Comparison of ENCODE assay signal across 11 mouse cellular contexts in genomic region chr11:69010400-69011323, GRCm38 (mm10). TPM values are rescaled to one million over a fixed set of nuclear protein-coding genes. Genes with fewer than 3 reads are reported as not detected.
A peak's percentile ranks its signal among the peaks of the same experiment; 100 is the strongest.
DNase-seq lines count a peak whose midpoint lies in the region; ATAC-seq and TF ChIP-seq lines count a peak whose summit lies in the region.
"Had no signal": no experiment of that assay in that cellular context is flagged by ENCODE, and none has a peak within 500 bp of the region (broad histone marks: within the 10 kb centered on the region; RNA-seq: fewer than 3 reads in every experiment).

No protein-coding gene starts in this region.

- DNase-seq in heart, adult 18-20 months = no peak
- no peak for DNase-seq in midbrain, embryonic 14.5 days
- DNase-seq in midbrain, postnatal 0 days (ENCODE audit: low spot score) = no peak
- DNase-seq in layer of hippocampus, adult 8-10 months (ENCODE audit: low spot score in 2 of 2) = no peak
- DNase-seq: adrenal gland, postnatal 14 days; cerebellum, adult 9-11 months; kidney, adult 11 months; right cerebral cortex, postnatal 4 days had no signal

- no peak overlapping the region for H3K4me3 ChIP-seq in heart, embryonic 15.5 days
- H3K4me3 ChIP-seq in midbrain, embryonic 14.5 days (replicated peaks; ENCODE audit: low read depth, low read length) = no peak overlapping the region
- no peak overlapping the region for H3K4me3 ChIP-seq in midbrain, postnatal 0 days (ENCODE audit: low read depth, low read length)
- no peak overlapping the region for H3K4me3 ChIP-seq in hindbrain, embryonic 16.5 days (ENCODE audit: low read length)
- no peak overlapping the region for H3K4me3 ChIP-seq in stomach, embryonic 16.5 days (replicated peaks; ENCODE audit: low read length)

- H3K27ac ChIP-seq in heart, embryonic 15.5 days = peak overlapping the region; percentile 91
- no peak overlapping the region for H3K27ac ChIP-seq in midbrain, embryonic 14.5 days (replicated peaks; ENCODE audit: low read depth, low read length)
- H3K27ac ChIP-seq in midbrain, postnatal 0 days (ENCODE audit: low read depth, low read length) = no peak overlapping the region
- no peak overlapping the region for H3K27ac ChIP-seq in hindbrain, embryonic 16.5 days (ENCODE audit: low read depth, low read length)
- no peak overlapping the region for H3K27ac ChIP-seq in stomach, embryonic 16.5 days (ENCODE audit: low read length)

- no peak for ATAC-seq in heart, embryonic 15.5 days (replicated peaks; ENCODE audit: insufficient number of reproducible peaks, insufficient read depth, low FRiP score, low read depth)
- ATAC-seq in midbrain, embryonic 14.5 days (ENCODE audit: low FRiP score, low TSS enrichment) = no peak
- ATAC-seq in midbrain, postnatal 0 days (ENCODE audit: low FRiP score) = no peak
- no peak for ATAC-seq in hindbrain, embryonic 16.5 days
- ATAC-seq in stomach, embryonic 16.5 days (ENCODE audit: insufficient read depth, low FRiP score) = no peak

- H3K9me3 ChIP-seq in heart, embryonic 15.5 days (replicated peaks) = no peaks in the 10 kb centered on the region
- no peaks in the 10 kb centered on the region for H3K9me3 ChIP-seq in midbrain, embryonic 14.5 days (ENCODE audit: control insufficient read depth, low read length)
- no peaks in the 10 kb centered on the region for H3K9me3 ChIP-seq in midbrain, postnatal 0 days (ENCODE audit: low read length)
- no peaks in the 10 kb centered on the region for H3K9me3 ChIP-seq in hindbrain, embryonic 16.5 days (ENCODE audit: control insufficient read depth, low read length)
- no peaks in the 10 kb centered on the region for H3K9me3 ChIP-seq in stomach, embryonic 16.5 days (replicated peaks; ENCODE audit: control insufficient read depth, low read length)

- WGBS in heart, embryonic 15.5 days = 81% methylated on average over 15 of the region's 15 CpGs
- WGBS in midbrain, embryonic 14.5 days = 91% methylated on average over 15 of the region's 15 CpGs
- WGBS in midbrain, postnatal 0 days = 90% methylated on average over 15 of the region's 15 CpGs
- 93% methylated on average over 15 of the region's 15 CpGs for WGBS in hindbrain, embryonic 16.5 days
- 87% methylated on average over 15 of the region's 15 CpGs for WGBS in stomach, embryonic 16.5 days

- peaks cover 26% of the 10 kb centered on the region for H3K4me1 ChIP-seq in heart, embryonic 15.5 days (replicated peaks)
- peaks cover 16% of the 10 kb centered on the region for H3K4me1 ChIP-seq in midbrain, embryonic 14.5 days (ENCODE audit: control insufficient read depth, insufficient read depth, low read length)
- H3K4me1 ChIP-seq in midbrain, postnatal 0 days (ENCODE audit: insufficient read depth, low read length) = no peaks in the 10 kb centered on the region
- H3K4me1 ChIP-seq in hindbrain, embryonic 16.5 days (ENCODE audit: control insufficient read depth, insufficient read depth, low read depth, low read length) = peaks cover 15% of the 10 kb centered on the region
- peaks cover 15% of the 10 kb centered on the region for H3K4me1 ChIP-seq in stomach, embryonic 16.5 days (ENCODE audit: control insufficient read depth, insufficient read depth, low read length)

- no peaks in the 10 kb centered on the region for H3K27me3 ChIP-seq in heart, embryonic 15.5 days
- no peaks in the 10 kb centered on the region for H3K27me3 ChIP-seq in midbrain, embryonic 14.5 days (ENCODE audit: control insufficient read depth, insufficient read depth, low read length)
- no peaks in the 10 kb centered on the region for H3K27me3 ChIP-seq in midbrain, postnatal 0 days (ENCODE audit: insufficient read depth, low read length)
- H3K27me3 ChIP-seq in hindbrain, embryonic 16.5 days (replicated peaks; ENCODE audit: control insufficient read depth, insufficient read depth, low read length) = no peaks in the 10 kb centered on the region
- no peaks in the 10 kb centered on the region for H3K27me3 ChIP-seq in stomach, embryonic 16.5 days (ENCODE audit: control insufficient read depth, insufficient read depth, low read length)

- TF ChIP-seq CTCF in midbrain, postnatal 0 days (IDR thresholded peaks at IDR 0.05) = no peak

- peak overlapping the region; percentile 77 for H3K4me2 ChIP-seq in heart, embryonic 15.5 days
- peak overlapping the region; percentile 86; the same call in 1 of the 2 replicates for H3K4me2 ChIP-seq in midbrain, embryonic 14.5 days (ENCODE audit: low read length)
- no peak overlapping the region for H3K4me2 ChIP-seq in midbrain, postnatal 0 days (ENCODE audit: low read depth, low read length, poor library complexity, severe bottlenecking)
- peak overlapping the region; percentile 87; the same call in 1 of the 2 replicates for H3K4me2 ChIP-seq in hindbrain, embryonic 16.5 days (ENCODE audit: low read length)
- peak overlapping the region; percentile 82; the same call in 1 of the 2 replicates for H3K4me2 ChIP-seq in stomach, embryonic 16.5 days (ENCODE audit: low read depth, low read length)

- no peak overlapping the region for H3K9ac ChIP-seq in heart, embryonic 15.5 days
- no peak overlapping the region for H3K9ac ChIP-seq in midbrain, embryonic 14.5 days (replicated peaks; ENCODE audit: low read length)
- no peak overlapping the region for H3K9ac ChIP-seq in midbrain, postnatal 0 days (replicated peaks; ENCODE audit: low read length, poor library complexity, severe bottlenecking)
- H3K9ac ChIP-seq in hindbrain, embryonic 16.5 days (ENCODE audit: low read depth, low read length) = no peak overlapping the region
- H3K9ac ChIP-seq in stomach, embryonic 16.5 days (ENCODE audit: low read length) = no peak overlapping the region

- H3K36me3 ChIP-seq in heart, embryonic 15.5 days = no peaks in the 10 kb centered on the region
- H3K36me3 ChIP-seq in midbrain, embryonic 14.5 days (ENCODE audit: control insufficient read depth, insufficient read depth, low read length) = no peaks in the 10 kb centered on the region
- H3K36me3 ChIP-seq in midbrain, postnatal 0 days (ENCODE audit: insufficient read depth, low read length) = no peaks in the 10 kb centered on the region
- H3K36me3 ChIP-seq in hindbrain, embryonic 16.5 days (ENCODE audit: control insufficient read depth, insufficient read depth, low read length) = no peaks in the 10 kb centered on the region
- no peaks in the 10 kb centered on the region for H3K36me3 ChIP-seq in stomach, embryonic 16.5 days (ENCODE audit: control insufficient read depth, insufficient read depth, low read length)

RNA-seq across cellular contexts. Expression of gene Pfas, which starts 2.4 kb away (rescaled TPM):
- polyA plus RNA-seq in heart, embryonic 15.5 days (2015; fragmentation: Nextera tagmentation; extraction: Ambion mirVana) = 14.9 and 18.7 TPM in 2 replicates
- 1 to 10 TPM; 5.4 to 6.2 TPM for total RNA-seq in heart, adult 18-20 months (2021)
- 12.6 and 16.5 TPM in 2 replicates for polyA plus RNA-seq in midbrain, embryonic 14.5 days (2014; fragmentation: Nextera tagmentation; extraction: Ambion mirVana)
- 28.3 and 28.7 TPM in 2 replicates for total RNA-seq in midbrain, postnatal 0 days (2014; rRNA removed)
- 13.9 and 14.1 TPM in 2 replicates for polyA plus RNA-seq in midbrain, postnatal 0 days (2015; fragmentation: Nextera tagmentation; extraction: Ambion mirVana)
- polyA plus RNA-seq in hindbrain, embryonic 16.5 days (2015; fragmentation: Nextera tagmentation; extraction: Ambion mirVana) = 12.9 and 16.4 TPM in 2 replicates
- polyA plus RNA-seq in stomach, embryonic 16.5 days (2015; fragmentation: Nextera tagmentation; extraction: Ambion mirVana) = 24.1 and 25.2 TPM in 2 replicates
- total RNA-seq in layer of hippocampus, adult 8-10 months (2022) = 10 to 100 TPM; 25.8 to 32.2 (median 26.8) TPM

RNA-seq across cellular contexts. Expression of gene Ctc1, which starts 5.0 kb away (rescaled TPM):
- polyA plus RNA-seq in heart, embryonic 15.5 days (2015; fragmentation: Nextera tagmentation; extraction: Ambion mirVana) = 38.3 and 47.5 TPM in 2 replicates
- total RNA-seq in heart, adult 18-20 months (2021) = 10 to 100 TPM; 10.9 to 13.9 TPM
- 55.8 and 56.1 TPM in 2 replicates for polyA plus RNA-seq in midbrain, embryonic 14.5 days (2014; fragmentation: Nextera tagmentation; extraction: Ambion mirVana)
- 60.0 and 67.7 TPM in 2 replicates for total RNA-seq in midbrain, postnatal 0 days (2014; rRNA removed)
- 46.8 and 53.4 TPM in 2 replicates for polyA plus RNA-seq in midbrain, postnatal 0 days (2015; fragmentation: Nextera tagmentation; extraction: Ambion mirVana)
- polyA plus RNA-seq in hindbrain, embryonic 16.5 days (2015; fragmentation: Nextera tagmentation; extraction: Ambion mirVana) = 62.9 and 66.0 TPM in 2 replicates
- polyA plus RNA-seq in stomach, embryonic 16.5 days (2015; fragmentation: Nextera tagmentation; extraction: Ambion mirVana) = 34.5 and 43.9 TPM in 2 replicates
- total RNA-seq in layer of hippocampus, adult 8-10 months (2022) = 10 to 100 TPM; 39.8 to 46.9 (median 41.8) TPM

RNA-seq across cellular contexts. Expression of gene Aurkb, which starts 34.8 kb away (rescaled TPM):
- polyA plus RNA-seq in heart, embryonic 15.5 days (2015; fragmentation: Nextera tagmentation; extraction: Ambion mirVana) = 64.3 and 92.4 TPM in 2 replicates
- 1 to 10 TPM in 1 of 2 experiments, under 1 TPM in 1; 0.67 to 1.5 TPM for total RNA-seq in heart, adult 18-20 months (2021)
- 14.6 and 29.6 TPM in 2 replicates for polyA plus RNA-seq in midbrain, embryonic 14.5 days (2014; fragmentation: Nextera tagmentation; extraction: Ambion mirVana)
- total RNA-seq in midbrain, postnatal 0 days (2014; rRNA removed) = 6.9 and 10.5 TPM in 2 replicates
- 6.0 and 6.9 TPM in 2 replicates for polyA plus RNA-seq in midbrain, postnatal 0 days (2015; fragmentation: Nextera tagmentation; extraction: Ambion mirVana)
- 26.9 and 32.2 TPM in 2 replicates for polyA plus RNA-seq in hindbrain, embryonic 16.5 days (2015; fragmentation: Nextera tagmentation; extraction: Ambion mirVana)
- polyA plus RNA-seq in stomach, embryonic 16.5 days (2015; fragmentation: Nextera tagmentation; extraction: Ambion mirVana) = 120 and 134 TPM in 2 replicates
- 1 to 10 TPM in 2 of 4 experiments, under 1 TPM in 2; 0.52 to 1.6 (median 0.88) TPM for total RNA-seq in layer of hippocampus, adult 8-10 months (2022)

RNA-seq across cellular contexts. Expression of gene Rangrf, which starts 35.7 kb away (rescaled TPM):
- 67.4 and 78.4 TPM in 2 replicates for polyA plus RNA-seq in heart, embryonic 15.5 days (2015; fragmentation: Nextera tagmentation; extraction: Ambion mirVana)
- 100 to 1,000 TPM in 1 of 2 experiments, 10 to 100 TPM in 1; 87.5 to 102 TPM for total RNA-seq in heart, adult 18-20 months (2021)
- 22.1 and 22.4 TPM in 2 replicates for polyA plus RNA-seq in midbrain, embryonic 14.5 days (2014; fragmentation: Nextera tagmentation; extraction: Ambion mirVana)
- 12.0 and 25.0 TPM in 2 replicates for total RNA-seq in midbrain, postnatal 0 days (2014; rRNA removed)
- 18.9 and 20.2 TPM in 2 replicates for polyA plus RNA-seq in midbrain, postnatal 0 days (2015; fragmentation: Nextera tagmentation; extraction: Ambion mirVana)
- 30.0 and 36.9 TPM in 2 replicates for polyA plus RNA-seq in hindbrain, embryonic 16.5 days (2015; fragmentation: Nextera tagmentation; extraction: Ambion mirVana)
- 46.7 and 57.6 TPM in 2 replicates for polyA plus RNA-seq in stomach, embryonic 16.5 days (2015; fragmentation: Nextera tagmentation; extraction: Ambion mirVana)
- 10 to 100 TPM; 14.1 to 24.1 (median 15.9) TPM for total RNA-seq in layer of hippocampus, adult 8-10 months (2022)

RNA-seq across cellular contexts. Expression of gene Slc25a35, which starts 42.7 kb away (rescaled TPM):
- 2.0 and 2.2 TPM in 2 replicates for polyA plus RNA-seq in heart, embryonic 15.5 days (2015; fragmentation: Nextera tagmentation; extraction: Ambion mirVana)
- 1 to 10 TPM; 4.8 to 9.3 TPM for total RNA-seq in heart, adult 18-20 months (2021)
- polyA plus RNA-seq in midbrain, embryonic 14.5 days (2014; fragmentation: Nextera tagmentation; extraction: Ambion mirVana) = 1.1 and 1.9 TPM in 2 replicates
- total RNA-seq in midbrain, postnatal 0 days (2014; rRNA removed) = 0.93 and 1.4 TPM in 2 replicates
- polyA plus RNA-seq in midbrain, postnatal 0 days (2015; fragmentation: Nextera tagmentation; extraction: Ambion mirVana) = 1.5 and 2.0 TPM in 2 replicates
- 2.3 and 3.4 TPM in 2 replicates for polyA plus RNA-seq in hindbrain, embryonic 16.5 days (2015; fragmentation: Nextera tagmentation; extraction: Ambion mirVana)
- 5.2 and 6.3 TPM in 2 replicates for polyA plus RNA-seq in stomach, embryonic 16.5 days (2015; fragmentation: Nextera tagmentation; extraction: Ambion mirVana)
- 1 to 10 TPM; 4.9 to 7.4 (median 5.8) TPM for total RNA-seq in layer of hippocampus, adult 8-10 months (2022)
